Mouse (Mus musculus): ENCODE data around the gene Fam78b.

Fam78b gene

GRCm38 (mm10) chr1:167034435-167034834, 33.2 kb downstream of the Fam78b start:
- DNase-seq, result no peak

GRCm38 (mm10) chr1:167042558-167042957, 41.3 kb downstream of the Fam78b start:
- no peak for DNase-seq

GRCm38 (mm10) chr1:167046169-167046927, 45.1 kb downstream of the Fam78b start:
- no peak for DNase-seq

GRCm38 (mm10) chr1:167050859-167051258, 49.6 kb downstream of the Fam78b start:
- DNase-seq, result no peak

GRCm38 (mm10) chr1:167054029-167054428, 52.8 kb downstream of the Fam78b start:
- DNase-seq, result no peak

GRCm38 (mm10) chr1:167057543-167057942, 56.3 kb downstream of the Fam78b start:
- DNase-seq, result no peak

- DNase-seq, result no peak
Measured at GRCm38 (mm10) chr1:167059550-167060285, 58.5 kb downstream of the Fam78b start.

- no peak for DNase-seq
Measured at GRCm38 (mm10) chr1:167063971-167064370, 62.8 kb downstream of the Fam78b start.

- no peak for DNase-seq
Measured at GRCm38 (mm10) chr1:167065541-167065940, 64.3 kb downstream of the Fam78b start.

GRCm38 (mm10) chr1:167065986-167066385, 64.8 kb downstream of the Fam78b start:
- no peak for DNase-seq

- no peak for DNase-seq
Measured at GRCm38 (mm10) chr1:167066933-167067341, 65.7 kb downstream of the Fam78b start.

- no peak for DNase-seq
Measured at GRCm38 (mm10) chr1:167069741-167070140, 68.5 kb downstream of the Fam78b start.

- DNase-seq, result peak; percentile 6 to 33
Measured at GRCm38 (mm10) chr1:167070306-167070705, 69.1 kb downstream of the Fam78b start.

- DNase-seq, result no peak
Measured at GRCm38 (mm10) chr1:167075726-167076125, 74.5 kb downstream of the Fam78b start.

- no peak for DNase-seq
Measured at GRCm38 (mm10) chr1:167079476-167079875, 78.3 kb downstream of the Fam78b start.

GRCm38 (mm10) chr1:167081946-167082345, 80.7 kb downstream of the Fam78b start:
- no peak for DNase-seq

GRCm38 (mm10) chr1:167082506-167083100, 81.4 kb downstream of the Fam78b start:
- no peak for DNase-seq

- no peak for DNase-seq
Measured at GRCm38 (mm10) chr1:167083181-167083580, 82.0 kb downstream of the Fam78b start.

GRCm38 (mm10) chr1:167084330-167084729, 83.1 kb downstream of the Fam78b start:
- no peak for DNase-seq

- DNase-seq, result no peak
Measured at GRCm38 (mm10) chr1:167085461-167085860, 84.2 kb downstream of the Fam78b start.

- no peak for DNase-seq
Measured at GRCm38 (mm10) chr1:167090466-167090865, 89.2 kb downstream of the Fam78b start.

- no peak for DNase-seq
Measured at GRCm38 (mm10) chr1:167093551-167093950, 92.3 kb downstream of the Fam78b start.

GRCm38 (mm10) chr1:167094589-167095148, 93.5 kb downstream of the Fam78b start:
- no peak for DNase-seq

Data from thymus, adult 18-20 months (tissue).